Mouse (Mus musculus): Measurements from ENCODE around the gene Col8a2.

- no peak for TF ChIP-seq CTCF (IDR thresholded peaks at IDR 0.05; ENCODE audit: low read depth, low read length)
- no peak for TF ChIP-seq POLR2AphosphoS5 (IDR thresholded peaks at IDR 0.05; ENCODE audit: insufficient replicate concordance, low read depth, low read length)
- TF ChIP-seq GATA1 (IDR thresholded peaks at IDR 0.05; ENCODE audit: borderline replicate concordance, low read length): no peak
- TF ChIP-seq TAL1 (conservative IDR thresholded peaks at IDR 0.05; ENCODE audit: low read depth, low read length): no peak
These were observed 36.1 kb downstream of the Col8a2 start for GRCm38 (mm10) chr4:126322646-126323045.
